Mouse (Mus musculus): ENCODE data around the gene Stra8.

GRCm38 (mm10) chr6:34899127-34899526, 20.8 kb upstream of the Stra8 start:
- TF ChIP-seq POLR2A (IDR thresholded peaks at IDR 0.05; ENCODE audit: insufficient read length, low read depth) (no peak), SRF (IDR thresholded peaks at IDR 0.05; ENCODE audit: control insufficient read depth, insufficient read length, low read depth) (no peak), TCF12 (IDR thresholded peaks at IDR 0.05; ENCODE audit: insufficient read depth, poor library complexity, severe bottlenecking) (no peak)

Data from myocyte (in vitro differentiated cells).